Mouse (Mus musculus): ENCODE data around the gene Dis3l. TPM values are rescaled to one million over a fixed set of nuclear protein-coding genes. Genes with fewer than 3 reads are reported as not detected.

Dis3l gene
- polyA plus RNA-seq, 1 experiment from 2014 or later = 20.3 TPM

DNA sequence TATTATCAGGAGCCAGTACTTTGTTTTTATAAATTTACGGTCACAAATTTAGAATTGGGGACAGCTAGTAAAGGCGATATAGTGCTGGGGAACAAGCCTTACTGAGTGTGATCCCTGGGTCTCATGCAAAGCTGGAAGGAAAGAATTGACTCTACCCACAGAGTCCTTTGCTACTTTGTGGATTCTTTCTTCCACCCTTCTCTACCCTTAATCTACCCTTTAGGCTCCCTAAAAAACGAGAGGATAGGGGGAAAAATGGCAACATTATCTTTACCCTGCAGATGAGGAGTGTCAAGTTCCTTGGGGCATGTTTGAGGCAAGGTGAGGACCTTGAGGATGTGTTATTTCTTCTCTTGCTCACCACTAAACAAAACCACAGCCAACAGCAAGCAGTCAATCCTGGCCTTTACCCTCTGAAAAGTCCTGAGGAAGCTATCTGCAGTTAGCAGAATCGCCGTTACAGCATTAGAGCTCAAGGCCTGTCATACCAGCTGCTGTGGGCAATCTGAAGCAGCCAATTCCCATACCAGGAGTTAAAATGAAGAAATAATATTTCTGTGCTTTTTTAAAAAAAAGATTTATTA, 58.6 kb downstream of the Dis3l start:
- H3K4me3 ChIP-seq (ENCODE audit: low read length) = peak overlapping the region; percentile 94
- H3K9me3 ChIP-seq (ENCODE audit: control insufficient read depth, low read length) = no peaks in the 10 kb centered on the region
- peak overlapping the region; percentile 64 for H3K4me2 ChIP-seq (ENCODE audit: low read depth, low read length)
- H3K9ac ChIP-seq (ENCODE audit: low read depth, low read length) = peak overlapping the region; percentile 96
- no peak overlapping the region; the same call in 1 of the 2 replicates for H3K27ac ChIP-seq (ENCODE audit: low read length)
- ATAC-seq = no peak
- peaks cover 5% of the 10 kb centered on the region for H3K4me1 ChIP-seq (ENCODE audit: control insufficient read depth, insufficient read depth, low read length)
- H3K36me3 ChIP-seq (ENCODE audit: control insufficient read depth, insufficient read depth, low read length) = no peaks in the 10 kb centered on the region
- 38% methylated on average over 5 of the region's 5 CpGs for WGBS
- no peaks in the 10 kb centered on the region for H3K27me3 ChIP-seq (replicated peaks; ENCODE audit: control insufficient read depth, insufficient read depth, low read length)

DNA sequence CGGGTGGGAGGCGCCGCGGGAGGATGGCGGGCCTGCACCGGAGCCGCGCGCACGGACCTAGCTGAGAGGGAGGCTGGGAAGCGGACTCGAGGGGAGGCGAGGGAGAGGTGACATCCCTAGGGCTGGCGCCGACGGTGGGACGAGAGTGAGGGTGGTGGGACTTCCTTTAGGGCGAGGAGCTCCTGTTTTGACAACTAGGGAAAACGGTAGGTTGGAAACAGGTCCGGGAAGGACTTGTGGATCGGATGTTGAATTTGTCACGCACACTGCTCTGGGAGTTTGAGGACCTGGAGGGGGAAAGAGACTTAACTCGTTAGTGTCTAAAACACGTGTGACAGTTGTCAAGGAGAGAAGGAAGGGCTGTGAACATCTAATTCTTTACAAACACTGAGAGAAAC, 59.3 kb downstream of the Dis3l start:
- H3K4me1 ChIP-seq (ENCODE audit: control insufficient read depth, insufficient read depth, low read length) = peaks cover 5% of the 10 kb centered on the region
- H3K27ac ChIP-seq (ENCODE audit: low read length) = peak overlapping the region; percentile 88

DNA sequence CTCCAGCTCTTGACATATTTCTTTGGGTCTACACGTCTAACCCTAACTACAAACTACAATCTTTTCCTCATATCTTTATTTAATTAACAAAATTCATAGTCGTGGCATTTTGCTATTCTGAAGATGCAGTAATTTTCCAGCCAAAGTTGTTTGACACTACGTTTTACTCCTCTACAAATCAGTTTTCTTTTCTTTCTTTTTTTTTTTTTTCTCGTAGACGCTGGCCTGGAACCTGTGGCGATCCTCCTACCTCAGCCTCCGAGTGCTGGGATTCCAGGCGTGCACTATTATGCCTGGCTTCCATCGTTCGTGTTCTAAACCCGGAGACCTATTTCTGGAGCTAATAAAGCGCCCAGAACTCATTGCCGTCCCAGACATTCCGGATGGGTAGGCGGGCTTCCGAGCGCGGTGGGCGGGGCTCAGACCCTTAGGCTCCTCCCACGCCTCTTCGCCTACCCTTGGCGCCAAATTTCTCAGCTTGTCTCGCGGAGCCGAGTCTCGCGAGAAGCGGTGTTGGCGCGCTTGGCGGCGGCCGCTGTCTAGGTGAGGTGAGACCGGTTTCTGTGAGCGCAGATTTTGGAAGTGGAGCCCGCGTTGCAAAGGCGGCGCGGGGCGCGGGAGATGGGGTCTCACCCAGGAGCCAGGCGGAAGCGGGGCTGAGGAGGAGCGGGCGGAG, 59.8 kb downstream of the Dis3l start, which contains the start of gene Tipin:
Gene Tipin (plus strand): TSS at position 477 of the 676 bp plus-strand sequence.
- peak within 1 kb of the TSS; percentile 96 for H3K9ac ChIP-seq (ENCODE audit: low read depth, low read length)
- H3K9me3 ChIP-seq (ENCODE audit: control insufficient read depth, low read length) = no peaks in the 10 kb centered on the region
- H3K27ac ChIP-seq (ENCODE audit: low read length) = peak within 1 kb of the TSS; percentile 88
- 1% methylated on average over 46 of the region's 46 CpGs for WGBS
- peak within 1 kb of the TSS; percentile 94 for H3K4me3 ChIP-seq (ENCODE audit: low read length)
- H3K4me1 ChIP-seq (ENCODE audit: control insufficient read depth, insufficient read depth, low read length) = peaks cover 5% of the 10 kb centered on the region
- peak within 1 kb of the TSS; percentile 64 for H3K4me2 ChIP-seq (ENCODE audit: low read depth, low read length)
- no peaks in the 10 kb centered on the region for H3K27me3 ChIP-seq (replicated peaks; ENCODE audit: control insufficient read depth, insufficient read depth, low read length)
- peak; percentile 95 for ATAC-seq
- no peaks in the 10 kb centered on the region for H3K36me3 ChIP-seq (ENCODE audit: control insufficient read depth, insufficient read depth, low read length)

More for the DNA sequence above, 59.3 kb downstream of the Dis3l start:
- H3K4me3 ChIP-seq (ENCODE audit: low read length) = peak overlapping the region; percentile 94
- H3K9ac ChIP-seq (ENCODE audit: low read depth, low read length) = peak overlapping the region; percentile 96
- H3K36me3 ChIP-seq (ENCODE audit: control insufficient read depth, insufficient read depth, low read length) = no peaks in the 10 kb centered on the region
- no peaks in the 10 kb centered on the region for H3K27me3 ChIP-seq (replicated peaks; ENCODE audit: control insufficient read depth, insufficient read depth, low read length)
- WGBS = under 1% methylated on average over 24 of the region's 24 CpGs
- no peaks in the 10 kb centered on the region for H3K9me3 ChIP-seq (ENCODE audit: control insufficient read depth, low read length)
- H3K4me2 ChIP-seq (ENCODE audit: low read depth, low read length) = peak overlapping the region; percentile 64
- peak; percentile 91 for ATAC-seq

DNA sequence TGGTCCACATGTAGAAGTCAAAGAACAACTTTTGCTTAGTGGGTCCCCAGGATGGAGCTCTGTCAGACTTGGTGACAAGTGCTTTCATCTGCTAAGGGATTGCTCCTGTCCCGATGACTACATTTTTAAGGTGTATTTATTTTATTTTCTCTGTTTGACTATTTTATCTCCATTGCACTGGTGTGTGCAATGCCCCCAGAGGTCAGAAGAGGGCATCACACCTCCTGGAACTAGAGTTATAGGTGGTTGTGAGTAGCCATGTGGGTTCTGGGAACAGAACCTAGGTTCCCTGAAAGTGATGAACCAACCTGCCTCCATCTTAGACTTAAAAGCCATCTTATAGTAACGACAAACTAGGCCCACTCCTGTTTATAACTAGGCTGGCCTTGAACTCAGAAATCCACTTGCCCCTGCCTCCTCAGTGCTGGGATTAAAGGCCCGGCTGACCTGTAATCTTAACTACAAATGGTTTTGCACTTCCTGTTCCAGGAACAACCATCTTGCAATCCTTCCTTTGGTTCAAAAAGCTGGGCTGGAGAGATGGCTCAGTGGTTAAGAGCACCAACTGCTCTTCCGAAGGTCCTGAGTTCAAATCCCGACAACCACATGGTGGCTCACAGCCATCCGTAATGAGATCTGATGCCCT, 62.3 kb downstream of the Dis3l start:
- H3K27me3 ChIP-seq (replicated peaks; ENCODE audit: control insufficient read depth, insufficient read depth, low read length) = no peaks in the 10 kb centered on the region
- no peak overlapping the region for H3K4me3 ChIP-seq (ENCODE audit: low read length)
- ATAC-seq = no peak
- H3K4me2 ChIP-seq (ENCODE audit: low read depth, low read length) = no peak overlapping the region
- H3K36me3 ChIP-seq (ENCODE audit: control insufficient read depth, insufficient read depth, low read length) = no peaks in the 10 kb centered on the region
- H3K9ac ChIP-seq (ENCODE audit: low read depth, low read length) = no peak overlapping the region
- H3K27ac ChIP-seq (ENCODE audit: low read length) = no peak overlapping the region
- WGBS = 96% methylated on average over 6 of the region's 6 CpGs
- peaks cover 5% of the 10 kb centered on the region for H3K4me1 ChIP-seq (ENCODE audit: control insufficient read depth, insufficient read depth, low read length)
- no peaks in the 10 kb centered on the region for H3K9me3 ChIP-seq (ENCODE audit: control insufficient read depth, low read length)

DNA sequence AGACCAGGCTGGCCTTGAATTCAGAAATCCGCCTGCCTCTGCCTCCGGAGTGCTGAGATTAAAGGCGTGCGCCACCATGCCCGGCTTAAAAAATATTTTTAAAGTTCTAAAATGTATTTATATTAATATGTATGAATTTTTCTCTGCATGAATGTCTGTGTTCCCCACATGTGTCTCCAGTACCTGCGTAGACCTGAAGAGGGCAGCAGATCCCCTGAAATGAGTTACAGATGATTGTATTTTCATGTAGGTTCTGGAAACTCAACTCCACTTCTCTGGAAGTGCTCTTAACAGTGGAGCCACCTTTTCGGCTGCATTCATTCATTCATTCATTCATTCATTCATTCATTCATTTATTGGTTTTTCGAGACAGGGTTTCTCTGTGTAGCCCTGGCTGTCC, 63.4 kb downstream of the Dis3l start:
- no peaks in the 10 kb centered on the region for H3K36me3 ChIP-seq (ENCODE audit: control insufficient read depth, insufficient read depth, low read length)
- no peak overlapping the region for H3K27ac ChIP-seq (ENCODE audit: low read length)
- no peaks in the 10 kb centered on the region for H3K9me3 ChIP-seq (ENCODE audit: control insufficient read depth, low read length)
- H3K9ac ChIP-seq (ENCODE audit: low read depth, low read length) = no peak overlapping the region
- WGBS = 72% methylated on average over 8 of the region's 8 CpGs
- H3K4me2 ChIP-seq (ENCODE audit: low read depth, low read length) = no peak overlapping the region
- H3K27me3 ChIP-seq (replicated peaks; ENCODE audit: control insufficient read depth, insufficient read depth, low read length) = no peaks in the 10 kb centered on the region
- H3K4me3 ChIP-seq (ENCODE audit: low read length) = no peak overlapping the region
- H3K4me1 ChIP-seq (ENCODE audit: control insufficient read depth, insufficient read depth, low read length) = peaks cover 4% of the 10 kb centered on the region
- ATAC-seq = no peak

DNA sequence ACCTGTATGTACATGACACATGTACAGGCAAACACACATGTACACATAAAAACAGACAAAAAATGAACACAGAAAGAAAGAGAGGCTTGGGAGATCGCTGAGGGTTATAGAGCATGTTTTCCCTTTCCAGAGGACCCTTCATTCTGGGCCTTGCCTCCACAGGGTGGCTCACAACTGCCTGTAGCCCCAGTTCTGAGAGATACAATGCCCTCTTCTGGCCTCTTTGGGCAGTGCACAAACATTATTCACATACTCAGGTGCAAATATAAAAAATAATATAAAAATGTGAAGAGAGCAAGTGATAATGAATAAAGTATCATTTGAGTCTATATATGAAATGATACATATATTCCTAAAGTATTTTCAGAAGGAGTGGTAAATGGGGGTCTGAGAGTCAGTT, 66.2 kb downstream of the Dis3l start:
- no peaks in the 10 kb centered on the region for H3K27me3 ChIP-seq (replicated peaks; ENCODE audit: control insufficient read depth, insufficient read depth, low read length)
- H3K9me3 ChIP-seq (ENCODE audit: control insufficient read depth, low read length) = no peaks in the 10 kb centered on the region
- no peaks in the 10 kb centered on the region for H3K4me1 ChIP-seq (ENCODE audit: control insufficient read depth, insufficient read depth, low read length)
- no peak overlapping the region for H3K9ac ChIP-seq (ENCODE audit: low read depth, low read length)
- ATAC-seq = no peak
- H3K4me3 ChIP-seq (ENCODE audit: low read length) = no peak overlapping the region
- H3K36me3 ChIP-seq (ENCODE audit: control insufficient read depth, insufficient read depth, low read length) = no peaks in the 10 kb centered on the region
- WGBS = 77% methylated on average over 1 of the region's 1 CpGs
- no peak overlapping the region for H3K4me2 ChIP-seq (ENCODE audit: low read depth, low read length)
- no peak overlapping the region for H3K27ac ChIP-seq (ENCODE audit: low read length)

DNA sequence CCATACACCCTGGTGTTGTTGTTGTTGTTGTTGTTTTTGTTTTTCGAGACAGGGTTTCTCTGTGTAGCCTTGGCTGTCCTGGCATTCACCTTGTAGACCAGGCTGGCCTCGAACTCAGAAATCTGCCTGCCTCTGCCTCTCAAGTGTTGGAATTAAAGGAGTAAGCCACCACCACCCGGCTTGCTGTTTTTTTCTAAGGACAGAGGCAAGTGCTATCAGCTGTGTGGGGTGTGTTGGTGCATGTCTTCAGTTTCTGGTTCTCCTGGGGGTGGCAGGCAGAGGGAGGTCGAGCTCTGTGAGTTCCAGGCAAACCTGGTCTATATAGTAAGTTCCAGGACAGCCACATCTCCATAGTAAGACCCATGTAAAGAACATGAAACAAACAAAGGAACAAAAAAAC, 66.8 kb downstream of the Dis3l start:
- WGBS = 73% methylated on average over 4 of the region's 4 CpGs
- Histone ChIP-seq H3K4me1 (ENCODE audit: control insufficient read depth, insufficient read depth, low read length) (no peaks in the 10 kb centered on the region), H3K27ac (ENCODE audit: low read length) (no peak overlapping the region), H3K4me2 (ENCODE audit: low read depth, low read length) (no peak overlapping the region), H3K4me3 (ENCODE audit: low read length) (no peak overlapping the region), H3K9me3 (ENCODE audit: control insufficient read depth, low read length) (no peaks in the 10 kb centered on the region), H3K27me3 (replicated peaks; ENCODE audit: control insufficient read depth, insufficient read depth, low read length) (no peaks in the 10 kb centered on the region), H3K36me3 (ENCODE audit: control insufficient read depth, insufficient read depth, low read length) (no peaks in the 10 kb centered on the region), H3K9ac (ENCODE audit: low read depth, low read length) (no peak overlapping the region)
- ATAC-seq = no peak

DNA sequence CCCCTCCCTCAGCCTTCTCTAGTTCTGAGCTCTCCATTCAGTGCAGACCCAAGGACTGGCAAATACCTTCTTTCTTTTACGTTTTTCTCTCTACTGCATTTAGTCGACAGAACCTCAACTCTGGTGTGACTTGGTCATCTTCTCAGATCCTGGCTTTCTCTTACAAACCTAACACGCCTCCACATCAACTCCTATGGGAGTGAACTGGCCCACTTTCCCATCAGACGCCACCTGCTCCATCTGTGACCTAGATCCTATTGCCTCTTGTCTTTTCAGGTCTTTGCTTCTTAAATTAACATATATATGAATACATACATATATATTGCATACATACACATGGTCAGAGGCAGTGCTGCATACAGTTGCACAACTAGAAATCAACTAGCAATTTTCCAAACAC, 67.3 kb downstream of the Dis3l start:
- Histone ChIP-seq H3K4me3 (ENCODE audit: low read length) (no peak overlapping the region), H3K27me3 (replicated peaks; ENCODE audit: control insufficient read depth, insufficient read depth, low read length) (no peaks in the 10 kb centered on the region), H3K9ac (ENCODE audit: low read depth, low read length) (no peak overlapping the region), H3K4me1 (ENCODE audit: control insufficient read depth, insufficient read depth, low read length) (no peaks in the 10 kb centered on the region), H3K36me3 (ENCODE audit: control insufficient read depth, insufficient read depth, low read length) (no peaks in the 10 kb centered on the region), H3K4me2 (ENCODE audit: low read depth, low read length) (no peak overlapping the region), H3K27ac (ENCODE audit: low read length) (no peak overlapping the region), H3K9me3 (ENCODE audit: control insufficient read depth, low read length) (no peaks in the 10 kb centered on the region)
- no peak for ATAC-seq
- WGBS = 70% methylated on average over 4 of the region's 4 CpGs

DNA sequence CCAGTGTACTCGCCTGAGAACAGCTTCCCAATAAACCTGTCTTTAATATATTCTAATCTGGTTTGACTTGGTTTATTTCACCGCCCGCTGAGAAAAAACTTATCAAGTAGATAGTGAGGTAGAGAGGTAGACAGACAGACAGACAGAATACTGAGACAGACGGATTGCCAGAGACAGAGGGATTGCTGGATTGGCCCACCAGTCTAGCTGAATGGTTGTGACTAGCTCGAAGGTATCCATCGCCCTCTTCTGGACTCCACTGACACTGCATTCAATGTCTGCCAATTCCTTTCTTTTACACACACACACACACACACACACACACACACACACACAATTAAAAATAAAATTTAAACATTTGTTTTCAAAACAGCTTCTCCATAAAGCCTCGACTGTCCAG, 68.5 kb downstream of the Dis3l start:
- H3K4me1 ChIP-seq (ENCODE audit: control insufficient read depth, insufficient read depth, low read length) = no peaks in the 10 kb centered on the region
- no peak overlapping the region for H3K9ac ChIP-seq (ENCODE audit: low read depth, low read length)
- no peaks in the 10 kb centered on the region for H3K27me3 ChIP-seq (replicated peaks; ENCODE audit: control insufficient read depth, insufficient read depth, low read length)
- no peaks in the 10 kb centered on the region for H3K36me3 ChIP-seq (ENCODE audit: control insufficient read depth, insufficient read depth, low read length)
- no peak for ATAC-seq
- no peak overlapping the region for H3K4me3 ChIP-seq (ENCODE audit: low read length)
- 43% methylated on average over 7 of the region's 7 CpGs for WGBS
- H3K4me2 ChIP-seq (ENCODE audit: low read depth, low read length) = no peak overlapping the region
- no peak overlapping the region for H3K27ac ChIP-seq (ENCODE audit: low read length)
- H3K9me3 ChIP-seq (ENCODE audit: control insufficient read depth, low read length) = no peaks in the 10 kb centered on the region
